Mouse (Mus musculus): ENCODE results near the gene Enah. TPM values are rescaled to one million over a fixed set of nuclear protein-coding genes. Genes with fewer than 3 reads are reported as not detected.

Gene Enah
- total RNA-seq, 2 experiments from 2014 or later = 0.57 to 4.9 TPM

DNA sequence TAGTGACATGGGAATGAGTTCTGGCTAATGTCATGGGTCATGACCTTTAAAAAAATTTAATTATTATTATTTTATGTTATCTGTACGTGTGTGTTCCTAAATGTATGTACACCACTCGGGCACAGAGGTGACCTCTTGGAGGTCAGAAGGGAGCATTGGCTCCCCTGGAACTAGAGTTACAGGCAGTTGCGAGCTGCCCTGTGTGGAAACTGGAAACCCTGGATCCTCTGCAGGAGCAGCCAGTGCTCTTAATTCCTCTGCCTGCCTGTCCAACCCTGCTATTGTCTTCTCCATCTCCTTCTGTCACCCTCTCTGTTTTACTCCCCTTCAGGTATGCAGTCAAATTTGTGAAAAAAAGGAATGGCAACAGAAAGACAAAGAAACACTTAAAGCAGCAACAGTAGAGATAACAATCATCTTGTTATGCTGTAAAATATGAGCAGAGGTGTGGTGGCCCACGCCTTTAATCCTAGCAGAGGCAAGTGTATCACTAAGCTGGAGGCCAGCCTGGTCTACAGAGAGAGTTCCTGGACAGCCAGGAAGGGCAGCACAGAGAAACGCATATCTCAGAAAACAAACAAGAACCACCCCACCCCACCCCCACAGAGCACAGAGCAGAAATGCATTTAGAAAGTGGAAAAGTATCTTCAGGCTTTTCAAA, 10.3 kb upstream of the Enah start:
- no peak for ATAC-seq (replicated peaks; ENCODE audit: low FRiP score, low TSS enrichment, poor library complexity, severe bottlenecking)

DNA sequence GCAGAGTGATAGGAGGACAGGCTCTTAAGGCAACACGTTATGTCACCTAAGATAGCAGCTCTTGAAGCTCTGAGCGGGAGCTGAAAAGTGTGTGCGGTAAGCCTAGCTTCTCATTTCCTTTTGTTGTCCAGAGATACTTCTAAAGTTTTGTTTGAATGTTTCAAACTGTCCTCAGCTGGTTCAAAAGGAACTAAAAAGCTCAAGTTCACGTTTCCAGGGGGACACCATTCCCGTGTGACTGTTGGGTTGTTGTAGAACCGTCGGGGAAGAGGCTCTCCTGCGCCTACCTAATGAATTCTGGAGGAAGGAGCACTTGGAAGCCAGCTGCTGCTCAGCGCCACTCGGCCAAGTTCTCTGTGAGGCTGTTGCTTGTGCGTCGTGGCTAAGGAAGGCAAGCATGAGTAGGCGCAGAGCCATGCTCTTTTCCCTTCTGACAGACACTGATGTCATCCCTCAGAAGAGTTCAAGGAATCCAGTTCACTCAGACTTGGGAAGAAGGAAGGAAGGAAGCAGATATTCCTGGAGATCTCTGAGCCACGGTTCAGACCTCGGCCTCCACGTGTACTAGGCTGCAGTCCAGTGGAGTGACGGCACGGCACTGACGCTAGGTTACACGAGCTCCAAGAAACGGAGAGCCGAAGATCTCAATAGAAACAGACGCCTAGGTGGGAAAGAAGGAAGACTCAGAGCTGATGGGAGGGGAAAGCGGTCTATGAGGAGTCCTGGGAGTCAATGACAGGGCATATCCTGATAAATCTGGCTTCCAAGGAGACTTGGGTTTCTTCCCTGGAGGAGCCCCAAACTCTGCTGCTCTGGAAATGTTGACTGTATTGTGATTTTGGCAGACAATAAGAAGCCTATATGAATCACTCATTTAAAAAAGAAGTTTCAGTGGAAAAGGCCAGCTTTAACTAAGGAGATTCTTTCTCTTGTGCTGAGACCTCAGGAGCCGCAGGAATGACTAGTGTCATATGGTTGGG, 8.7 kb upstream of the Enah start:
- no peak for ATAC-seq (replicated peaks; ENCODE audit: low FRiP score, low TSS enrichment, poor library complexity, severe bottlenecking)

DNA sequence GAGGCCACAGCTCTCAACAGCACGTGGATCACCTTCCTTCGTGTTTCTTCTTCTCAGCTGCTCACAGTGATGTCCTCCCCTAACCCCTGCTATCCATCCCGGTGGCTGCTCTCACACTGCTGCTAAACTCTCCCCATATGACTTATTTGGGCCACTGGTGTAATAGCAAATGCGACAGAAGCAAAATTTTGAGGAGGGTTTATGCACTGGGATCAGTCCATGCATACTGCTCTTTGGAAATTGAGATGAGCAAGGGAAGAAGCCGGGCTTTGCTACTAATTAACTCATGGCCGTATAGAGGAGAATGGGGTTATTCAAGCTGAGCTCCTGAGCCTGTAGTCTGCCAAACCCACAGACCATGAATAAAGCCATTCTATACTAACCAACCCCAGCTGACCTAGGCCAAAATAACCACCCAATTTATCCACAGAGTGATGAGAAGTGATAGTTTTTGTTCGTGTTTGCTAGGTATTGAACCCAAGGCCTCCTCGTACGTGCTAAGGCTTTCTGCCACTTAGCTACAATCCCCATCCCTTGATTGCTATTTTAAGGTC, 7.7 kb upstream of the Enah start:
- no peak for ATAC-seq (replicated peaks; ENCODE audit: low FRiP score, low TSS enrichment, poor library complexity, severe bottlenecking)

DNA sequence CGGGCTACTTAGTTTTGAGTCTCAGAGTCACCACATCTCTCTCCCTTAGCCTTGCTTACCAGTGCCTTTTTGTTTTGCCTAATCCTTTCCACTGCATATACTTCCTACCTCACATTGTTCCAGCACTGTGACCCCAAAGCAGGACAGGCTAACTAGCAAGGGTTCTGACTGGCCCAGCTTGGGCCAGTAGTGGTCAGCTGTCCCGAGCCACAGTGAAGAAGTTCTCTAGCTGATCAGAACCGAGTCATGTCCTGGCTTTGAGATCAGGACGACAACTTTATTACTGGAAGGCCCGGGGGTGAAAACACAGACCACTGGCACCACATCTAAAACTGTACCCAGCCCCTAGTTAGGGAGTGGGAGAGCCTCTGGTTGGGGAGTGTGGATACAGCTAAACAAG, 7.0 kb upstream of the Enah start:
- ATAC-seq (replicated peaks; ENCODE audit: low FRiP score, low TSS enrichment, poor library complexity, severe bottlenecking) = no peak

DNA sequence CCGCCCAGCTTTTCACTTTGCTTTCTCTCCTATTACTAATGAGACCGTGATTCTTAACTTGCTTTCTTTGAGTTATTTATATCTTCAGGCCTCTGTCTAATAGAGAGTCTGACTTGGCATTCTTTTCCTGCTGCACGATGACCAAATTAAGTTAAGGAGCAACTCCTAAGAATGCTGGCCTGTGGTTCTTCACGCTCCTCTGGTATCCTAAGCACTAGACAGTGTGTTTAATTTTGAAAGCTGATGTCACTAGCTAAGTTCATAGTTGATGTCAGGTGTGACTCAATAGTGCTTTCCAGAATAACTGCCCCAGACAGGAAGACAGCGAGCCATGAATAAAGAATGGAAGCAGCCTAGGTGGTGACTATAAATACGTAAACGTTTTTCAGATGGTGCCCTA, 6.3 kb upstream of the Enah start:
- no peak for ATAC-seq (replicated peaks; ENCODE audit: low FRiP score, low TSS enrichment, poor library complexity, severe bottlenecking)

DNA sequence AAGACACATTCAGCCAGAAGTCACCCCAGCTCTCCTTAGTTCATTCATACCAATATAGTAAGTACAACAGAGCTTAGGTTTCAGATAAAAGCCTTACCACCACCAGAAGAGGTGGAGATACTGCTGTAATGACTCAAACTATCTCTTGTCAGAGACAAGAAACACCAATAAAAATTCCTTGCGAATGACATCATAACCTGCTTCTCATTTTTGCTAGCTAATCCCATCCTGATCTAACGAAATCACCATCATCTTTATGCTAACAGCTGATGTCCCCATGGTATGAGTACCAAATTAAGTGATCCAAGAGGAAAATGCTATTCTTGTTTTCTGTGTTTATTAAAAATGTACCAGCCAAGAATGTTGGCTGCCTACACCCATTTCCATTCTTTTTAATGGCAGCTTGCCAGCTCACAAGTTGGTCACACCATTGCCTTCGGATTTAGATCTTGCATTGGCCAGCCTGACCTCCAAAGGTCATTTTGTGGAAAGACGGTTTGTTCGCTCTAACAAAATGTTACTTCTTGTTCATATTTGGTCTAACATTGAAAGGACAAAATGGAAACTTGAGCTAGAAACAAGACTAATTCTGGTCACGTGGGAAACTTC, 2.0 kb upstream of the Enah start:
- no peak for ATAC-seq (replicated peaks; ENCODE audit: low FRiP score, low TSS enrichment, poor library complexity, severe bottlenecking)

DNA sequence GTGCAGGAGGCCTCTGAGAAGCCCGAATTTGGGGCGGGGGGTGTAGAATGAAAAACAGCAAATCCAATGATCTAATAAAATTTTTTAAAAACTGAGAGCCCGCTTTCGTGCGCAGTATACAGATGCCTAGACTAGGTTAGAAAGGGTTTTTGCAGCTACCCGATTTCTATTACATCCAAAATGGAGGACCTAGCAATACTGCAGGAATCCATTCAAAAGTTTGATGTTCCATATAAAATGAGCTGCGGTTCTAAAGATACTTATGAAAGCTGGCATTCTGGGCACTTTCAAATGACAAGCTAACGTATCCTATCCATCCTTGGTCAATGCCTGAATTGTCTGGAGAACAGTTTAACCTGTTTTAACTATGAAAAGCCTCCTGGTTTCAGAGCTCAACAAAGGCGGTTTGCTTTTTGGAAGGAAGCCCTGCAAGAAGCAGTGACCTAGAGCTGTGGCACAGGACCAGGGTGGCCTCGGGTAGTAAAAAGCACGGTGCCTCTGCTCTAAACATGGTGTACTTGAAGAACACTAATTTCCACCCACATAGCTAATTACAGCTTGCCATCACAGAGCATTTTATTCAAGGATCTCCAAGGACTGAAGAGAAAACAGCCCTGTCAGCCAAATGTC, 1.2 kb upstream of the Enah start:
- ATAC-seq (replicated peaks; ENCODE audit: low FRiP score, low TSS enrichment, poor library complexity, severe bottlenecking) = no peak

DNA sequence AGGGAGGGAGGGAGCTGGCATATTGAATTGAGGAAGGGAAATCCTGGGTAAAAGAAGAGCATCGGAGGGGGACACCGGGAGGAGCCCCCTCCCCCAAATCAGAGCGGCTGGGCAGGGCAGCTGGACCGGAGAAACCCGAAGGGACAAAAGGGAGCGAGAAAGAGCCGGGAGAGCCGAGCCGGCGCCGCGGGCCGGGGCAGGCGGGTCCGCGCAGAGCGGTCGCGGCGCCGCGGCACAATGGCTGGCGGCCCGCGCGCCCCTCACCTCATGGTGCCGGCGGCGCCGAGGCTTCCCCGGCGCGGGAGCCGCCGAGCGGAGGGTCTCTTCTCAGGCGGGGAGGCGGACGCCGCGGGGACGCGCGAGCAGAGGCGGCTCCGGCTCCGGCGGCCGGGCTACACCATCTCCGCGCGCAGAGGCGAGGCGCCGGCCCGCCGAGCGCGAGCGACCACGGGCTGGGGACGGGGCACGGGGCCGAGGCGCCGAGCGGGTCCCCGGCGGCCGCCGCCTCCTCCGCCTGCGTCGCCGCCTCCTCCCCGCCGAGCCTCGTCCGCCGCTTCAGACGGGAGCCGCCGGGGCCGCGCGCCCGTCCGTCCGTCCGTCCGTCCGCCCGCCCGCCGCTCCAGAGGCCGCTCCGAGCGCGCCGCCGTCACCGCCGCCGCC, 394 bp downstream of the Enah start:
- no peak for ATAC-seq (replicated peaks; ENCODE audit: low FRiP score, low TSS enrichment, poor library complexity, severe bottlenecking)

DNA sequence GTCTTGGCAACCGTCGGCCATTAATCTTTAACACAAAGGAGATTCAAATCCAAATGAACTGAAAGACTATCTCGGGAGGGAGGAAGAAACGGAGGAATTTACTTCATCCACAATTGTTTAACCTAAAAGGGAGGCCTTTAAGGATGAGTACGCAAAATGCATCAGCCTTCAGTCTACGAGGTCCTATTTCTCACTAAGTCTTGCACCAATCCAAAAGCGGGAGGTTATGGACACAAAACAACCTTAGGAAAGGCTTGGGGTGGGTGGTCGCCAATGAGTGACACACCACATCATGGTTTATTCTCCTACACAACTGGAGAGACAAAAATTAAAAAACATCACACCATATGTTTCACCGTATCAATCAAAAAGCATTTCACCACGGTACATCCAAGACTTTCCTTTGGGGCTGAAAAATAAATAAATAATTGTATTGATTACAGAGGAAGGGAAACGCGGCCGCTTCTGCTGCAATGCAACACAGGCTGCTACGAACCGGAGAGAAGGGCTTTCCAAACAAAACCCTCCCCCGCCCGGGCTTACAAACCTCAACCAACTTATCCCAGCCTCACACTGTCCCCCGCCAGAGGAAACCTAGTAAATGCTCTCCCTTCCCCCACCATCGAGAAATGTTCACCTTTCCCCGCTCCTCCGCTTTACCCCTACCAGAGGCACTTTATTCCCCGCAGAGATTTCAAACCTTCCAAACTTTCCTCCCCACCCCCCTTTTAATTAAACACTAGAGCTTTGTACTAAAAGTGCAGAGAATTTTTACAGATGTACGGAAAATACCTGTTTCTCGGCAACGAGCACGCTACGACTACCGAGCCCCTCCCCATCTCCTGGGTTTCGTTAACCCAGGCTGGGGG, 1.2 kb downstream of the Enah start:
- ATAC-seq (replicated peaks; ENCODE audit: low FRiP score, low TSS enrichment, poor library complexity, severe bottlenecking) = no peak

DNA sequence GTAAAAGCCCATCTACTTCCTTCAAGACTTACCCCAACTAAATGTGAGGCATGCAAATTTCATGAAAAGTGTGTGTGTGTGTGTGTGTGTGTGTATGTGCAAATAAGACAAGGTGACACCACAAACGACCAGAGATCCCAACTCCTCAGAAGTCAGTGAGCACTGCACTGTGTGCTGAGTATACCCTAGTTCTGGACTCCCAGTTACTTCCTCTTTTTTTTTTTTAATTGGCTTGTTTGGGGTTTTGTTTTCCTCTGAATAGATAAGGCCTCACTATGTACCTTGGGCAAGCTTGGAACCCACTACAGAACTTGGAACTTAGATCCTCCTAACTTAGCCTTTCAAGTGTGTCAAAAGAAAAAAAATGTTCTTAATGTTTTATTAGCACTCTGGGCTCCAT, 14.0 kb downstream of the Enah start:
- ATAC-seq (replicated peaks; ENCODE audit: low FRiP score, low TSS enrichment, poor library complexity, severe bottlenecking) = no peak

DNA sequence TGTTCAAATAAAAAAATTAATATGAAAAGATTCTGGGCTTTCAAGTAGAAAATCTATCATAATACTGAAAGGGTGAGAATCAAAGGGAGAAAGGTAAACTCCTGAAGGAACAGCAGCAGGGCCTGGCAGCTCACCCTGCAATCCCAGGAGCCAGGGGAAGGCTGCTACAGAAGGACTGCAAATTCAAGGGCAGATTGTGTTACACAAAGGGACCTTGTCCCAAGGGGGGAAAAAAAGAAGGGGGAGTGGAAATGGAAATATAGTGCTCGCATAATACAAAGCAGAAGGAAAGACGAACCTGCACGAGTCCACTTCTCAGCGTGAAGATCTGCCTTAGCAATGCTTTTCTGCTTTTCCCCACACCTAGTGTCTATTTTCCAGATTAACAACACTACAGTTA, 21.1 kb downstream of the Enah start:
- ATAC-seq (replicated peaks; ENCODE audit: low FRiP score, low TSS enrichment, poor library complexity, severe bottlenecking) = no peak

DNA sequence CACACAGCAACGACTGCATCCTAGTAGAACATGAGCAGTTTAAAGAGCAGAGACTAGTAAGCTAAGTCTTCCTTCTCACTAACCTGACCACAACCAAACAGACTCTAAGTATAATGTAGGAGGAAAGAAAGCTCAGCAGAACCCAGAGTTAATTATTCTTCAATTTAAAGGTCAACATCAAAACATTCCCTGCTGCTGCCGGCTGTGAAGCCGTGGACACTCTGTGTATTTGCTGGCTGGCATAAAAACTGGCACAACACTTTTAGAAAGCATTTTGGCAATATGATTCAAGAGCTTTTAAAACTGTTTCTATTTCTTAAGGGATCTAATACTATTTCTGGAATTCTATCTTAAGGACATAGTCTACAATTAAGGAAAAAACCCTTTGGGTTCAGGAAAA, 22.0 kb downstream of the Enah start:
- no peak for ATAC-seq (replicated peaks; ENCODE audit: low FRiP score, low TSS enrichment, poor library complexity, severe bottlenecking)

DNA sequence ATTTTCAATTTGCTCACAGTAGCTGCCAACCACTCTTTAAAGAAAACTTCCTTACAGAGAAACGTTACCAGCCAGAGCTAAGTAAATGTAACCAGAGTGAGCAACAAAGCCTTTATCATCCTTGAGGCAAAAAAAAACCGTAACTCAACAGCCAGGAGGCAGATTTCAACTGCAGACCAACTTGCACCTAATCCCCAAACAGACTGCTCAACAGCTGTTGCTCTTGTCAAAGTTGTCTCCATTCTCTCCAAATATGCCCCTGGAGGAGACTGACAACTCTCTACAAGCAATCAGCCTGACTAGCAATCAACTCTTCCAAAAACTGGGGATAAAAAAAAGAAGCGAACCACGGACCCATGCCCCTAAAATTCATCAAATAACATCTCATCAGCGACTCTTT, 26.2 kb downstream of the Enah start:
- no peak for ATAC-seq (replicated peaks; ENCODE audit: low FRiP score, low TSS enrichment, poor library complexity, severe bottlenecking)

DNA sequence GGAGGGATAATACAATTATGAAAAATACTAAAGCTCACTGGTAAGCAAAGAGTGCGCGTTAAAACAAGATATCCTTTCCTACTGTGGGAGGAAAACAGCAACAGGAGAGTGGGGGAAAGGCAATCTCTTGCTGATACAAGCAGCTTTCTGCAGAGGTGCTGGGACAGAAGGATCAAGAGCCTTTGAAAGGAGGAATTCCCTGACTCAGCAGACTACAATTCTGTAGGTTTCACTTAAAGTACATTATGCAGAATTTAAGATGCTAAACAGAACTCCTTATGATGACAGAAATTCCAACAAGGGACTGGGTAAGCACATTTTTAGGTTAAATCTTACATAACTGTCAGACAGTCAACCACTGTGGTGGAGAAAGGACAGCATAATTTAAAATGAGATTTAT, 31.4 kb downstream of the Enah start:
- ATAC-seq (replicated peaks; ENCODE audit: low FRiP score, low TSS enrichment, poor library complexity, severe bottlenecking) = no peak

DNA sequence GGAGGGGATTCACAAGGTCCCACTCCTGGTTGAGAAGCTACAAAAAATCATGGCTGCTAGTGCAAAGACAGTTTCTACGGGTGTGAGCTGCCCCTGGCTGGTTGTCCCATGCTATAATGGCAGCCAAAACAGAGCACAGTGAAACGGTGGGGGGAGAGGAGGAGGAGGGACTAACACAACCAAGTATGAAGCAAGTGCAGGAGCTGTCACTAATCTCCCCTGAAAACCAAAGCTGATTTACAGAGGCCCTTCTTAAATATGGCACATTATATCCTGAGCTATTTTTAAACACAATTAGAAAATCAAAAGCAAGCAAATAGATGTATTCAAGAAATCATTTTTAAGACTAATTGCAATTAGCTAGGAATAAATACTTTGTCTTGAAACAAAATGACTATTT, 32.6 kb downstream of the Enah start:
- ATAC-seq (replicated peaks; ENCODE audit: low FRiP score, low TSS enrichment, poor library complexity, severe bottlenecking) = no peak

DNA sequence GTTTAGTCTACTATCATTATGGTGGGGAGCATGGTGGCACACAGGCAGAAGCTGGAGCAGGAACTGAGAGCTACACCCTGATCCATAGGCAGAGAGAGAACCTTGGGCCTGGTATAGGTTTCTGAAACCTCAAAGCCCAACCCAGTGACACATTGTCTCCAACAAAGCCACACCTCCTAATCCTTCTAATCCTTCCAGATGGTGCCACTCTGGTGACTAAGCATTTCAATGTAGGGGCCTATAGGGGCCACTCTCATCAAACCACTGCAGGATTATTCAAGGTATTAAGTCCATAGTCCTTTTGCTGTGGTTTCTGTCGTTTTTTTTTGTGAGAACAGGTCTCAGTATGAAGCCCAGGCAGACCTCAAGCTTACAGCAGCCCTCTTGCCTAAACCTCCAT, 33.9 kb downstream of the Enah start:
- no peak for ATAC-seq (replicated peaks; ENCODE audit: low FRiP score, low TSS enrichment, poor library complexity, severe bottlenecking)

DNA sequence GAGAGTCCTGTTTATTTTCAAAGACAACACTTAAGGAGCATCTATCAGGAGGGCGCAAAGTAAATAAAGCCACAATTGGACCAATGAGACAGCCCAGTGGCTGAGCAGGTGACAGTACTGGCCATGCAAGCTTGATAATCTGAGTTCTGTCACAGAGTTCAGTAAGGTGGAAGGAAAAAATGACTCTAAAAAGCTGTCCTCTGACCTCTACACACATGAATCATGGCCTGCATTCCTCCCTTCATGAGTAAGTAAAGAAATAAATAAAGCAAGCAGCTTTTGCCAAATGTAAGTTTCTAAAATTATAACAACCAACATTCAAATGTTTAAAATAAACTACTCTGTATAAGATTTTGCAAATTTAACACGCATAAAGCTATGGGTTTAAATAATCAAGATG, 35.0 kb downstream of the Enah start:
- no peak for ATAC-seq (replicated peaks; ENCODE audit: low FRiP score, low TSS enrichment, poor library complexity, severe bottlenecking)

DNA sequence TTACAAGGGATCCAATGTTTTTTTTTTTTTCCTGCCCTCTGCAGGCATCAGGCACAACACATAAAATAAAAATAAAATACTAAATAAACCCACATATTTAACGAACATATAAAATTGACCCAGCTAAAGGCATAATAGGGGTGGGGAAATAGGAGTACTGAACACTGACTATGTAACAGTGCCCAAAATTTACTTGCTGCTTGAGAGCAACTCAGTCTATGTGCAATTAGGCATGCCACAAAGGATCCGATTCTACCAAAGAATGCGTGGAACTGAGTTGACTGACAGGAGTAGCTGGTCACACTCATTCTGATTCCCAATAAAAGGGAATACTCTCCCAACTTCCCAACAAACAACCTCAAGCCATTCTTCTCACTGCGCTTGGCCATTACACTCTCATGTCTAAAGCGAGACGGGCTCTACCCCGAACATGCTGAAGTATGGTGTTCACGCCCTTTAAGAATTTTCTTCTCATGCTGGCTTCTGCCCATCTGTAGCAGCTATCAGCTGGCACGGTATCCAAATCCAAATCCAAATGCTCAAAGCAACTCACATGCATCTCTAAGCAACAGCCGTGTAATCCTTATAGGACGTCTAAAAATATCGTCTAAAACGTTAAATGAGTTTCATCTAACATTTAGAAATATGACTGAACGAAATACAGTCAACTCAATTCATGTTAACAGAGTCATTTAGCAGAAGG, 39.6 kb downstream of the Enah start:
- no peak for ATAC-seq (replicated peaks; ENCODE audit: low FRiP score, low TSS enrichment, poor library complexity, severe bottlenecking)
